Mouse (Mus musculus) left cerebral cortex, postnatal 4 days (tissue): ENCODE measurements around the gene Snrpb. TPM values are rescaled to one million over a fixed set of nuclear protein-coding genes. Genes with fewer than 3 reads are reported as not detected.
A peak's percentile ranks its signal among the peaks of the same experiment; 100 is the strongest.

Source experiments
- DNase-seq: peaks from one replicate; pipeline ENCODE4 v3.0.0-alpha.2; 2022
- intact Hi-C: fragments of 180-260 bp; cut with DNase I; formaldehyde crosslinking; loops from one replicate; pipeline ENCODE4 v1.15.1; 2025
- total RNA-seq, 2 experiments: library from RNA; stranded (reverse); gene quantifications; 2 replicates each; pipeline ENCODE4 v1.2.3; 2021

Gene Snrpb
- total RNA-seq, result 100 to 1,000 TPM; 131 to 148 TPM

DNA sequence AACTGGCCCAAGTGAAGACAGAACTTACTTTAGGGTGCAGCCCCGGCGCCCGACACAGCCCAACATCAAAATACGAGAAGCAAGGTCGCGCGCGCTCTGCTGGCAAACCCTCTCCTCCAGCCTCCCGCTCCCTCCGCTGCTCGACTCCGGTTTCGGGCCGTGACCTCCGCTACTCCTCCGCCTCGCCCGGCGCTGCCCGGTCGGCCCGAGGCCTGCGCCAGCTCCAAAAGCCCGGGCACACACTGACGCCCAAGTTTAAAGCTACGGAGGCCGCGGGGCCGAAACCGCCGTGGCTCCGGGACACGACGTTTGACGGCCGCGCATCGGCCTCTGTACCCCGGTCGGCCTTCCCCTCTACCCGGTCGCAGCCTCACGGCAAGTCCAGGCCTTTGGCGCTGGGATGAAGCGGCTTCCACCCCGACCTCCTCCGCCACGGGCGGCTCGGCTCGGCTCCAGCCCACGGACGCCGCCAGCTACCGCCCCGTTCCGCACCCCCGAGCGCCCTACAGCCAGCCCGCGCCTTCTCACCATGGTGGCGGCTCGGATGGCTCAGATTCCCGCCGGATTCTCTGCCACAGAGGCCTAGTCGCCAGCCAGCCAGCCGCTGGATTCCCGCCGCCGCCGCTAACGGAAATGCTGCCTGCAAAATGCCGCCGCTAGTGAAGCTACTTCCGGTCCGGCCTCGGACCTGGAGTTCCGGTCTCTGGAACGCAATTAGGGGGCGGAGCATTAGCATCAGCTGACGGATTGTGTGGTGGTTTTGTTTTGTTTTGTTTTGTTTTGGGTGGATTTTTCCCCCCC, at the start of gene Snrpb:
Snrpb (minus strand) TSS at position 698 of the 801 bp plus-strand sequence.
- DNase-seq, result peak; percentile 92
- intact Hi-C loops, result no loop called here

DNA sequence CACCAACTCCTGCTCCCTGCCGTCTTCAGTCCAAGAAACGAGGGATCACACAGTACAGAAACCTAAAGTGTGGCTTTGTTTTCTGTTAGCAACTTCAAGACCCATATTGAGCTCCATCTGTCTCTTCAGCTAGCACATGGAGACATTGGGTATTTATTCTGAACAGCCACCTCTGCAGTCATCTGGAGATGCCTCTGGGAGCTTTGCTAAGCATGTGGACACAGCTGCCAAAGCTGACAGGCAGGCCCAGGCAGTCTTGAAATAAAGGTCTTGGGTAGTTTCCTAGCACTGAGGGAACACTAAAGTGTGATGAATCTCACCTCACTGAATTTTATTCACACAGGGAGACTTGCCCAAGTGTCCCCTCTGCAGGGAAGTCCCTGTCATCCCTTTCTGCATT, 32.4 kb upstream of the Snrpb start:
- DNase-seq, result no peak
- intact Hi-C loops, result no loop called here

DNA sequence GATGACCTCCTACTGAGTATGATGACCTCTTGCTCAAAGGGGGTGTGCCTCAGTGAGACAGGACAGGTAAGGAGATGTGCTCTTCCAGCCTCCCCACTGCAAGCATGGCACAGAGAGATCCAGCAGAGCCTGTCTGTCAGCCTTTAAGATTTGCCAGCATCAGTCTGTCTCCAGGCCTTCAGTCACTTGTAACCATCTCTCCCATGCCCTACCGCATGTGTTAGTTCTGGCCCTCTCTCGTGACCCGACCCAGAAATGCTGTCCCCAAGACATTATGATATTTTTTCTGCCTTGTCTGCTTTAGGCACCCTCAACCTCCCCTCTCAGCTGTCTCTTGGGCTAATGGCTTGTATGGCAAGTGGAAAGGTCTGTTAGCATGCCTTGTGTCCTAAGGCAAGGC, 30.4 kb upstream of the Snrpb start:
- intact Hi-C loops, result no loop called here
- no peak for DNase-seq

DNA sequence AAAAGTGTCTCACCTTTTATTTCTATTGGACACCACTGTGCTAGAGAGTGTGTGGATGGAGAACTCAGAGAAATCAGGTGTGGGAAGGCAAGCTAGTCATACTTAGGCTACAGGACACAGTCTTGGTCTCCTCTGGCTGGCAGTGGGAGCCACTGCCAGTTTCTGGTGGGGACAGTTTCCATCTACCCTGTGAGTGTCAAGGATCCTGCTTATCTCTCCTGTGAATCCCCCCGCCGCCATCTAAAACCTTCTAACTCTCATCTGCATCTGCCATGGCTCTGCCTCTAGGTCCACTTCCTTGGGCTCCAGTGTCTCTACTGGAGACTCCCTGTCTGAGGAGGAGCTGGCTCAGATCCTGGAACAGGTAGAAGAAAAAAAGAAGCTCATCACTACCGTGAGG, 28.8 kb upstream of the Snrpb start:
- intact Hi-C loops, result no loop called here
- DNase-seq, result peak; percentile 9

DNA sequence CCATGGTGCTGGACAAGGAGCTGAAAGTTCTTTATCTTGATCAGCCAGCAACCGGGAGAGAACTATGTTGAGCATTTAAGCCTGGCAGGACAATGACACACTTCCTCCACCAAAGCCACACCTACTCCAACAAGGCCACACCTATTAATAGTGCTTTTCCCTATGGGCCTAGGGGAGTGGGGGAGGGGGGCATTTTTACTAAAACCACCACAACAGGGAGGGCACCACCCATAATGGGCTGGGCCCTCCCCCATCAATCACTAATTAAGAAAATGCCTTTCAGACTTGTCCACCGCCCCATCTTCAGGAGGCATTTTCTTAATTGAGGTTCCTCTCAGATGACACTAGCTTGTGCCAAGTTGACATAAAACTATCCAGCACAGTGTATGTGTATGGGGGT, 28.2 kb upstream of the Snrpb start:
- no peak for DNase-seq

DNA sequence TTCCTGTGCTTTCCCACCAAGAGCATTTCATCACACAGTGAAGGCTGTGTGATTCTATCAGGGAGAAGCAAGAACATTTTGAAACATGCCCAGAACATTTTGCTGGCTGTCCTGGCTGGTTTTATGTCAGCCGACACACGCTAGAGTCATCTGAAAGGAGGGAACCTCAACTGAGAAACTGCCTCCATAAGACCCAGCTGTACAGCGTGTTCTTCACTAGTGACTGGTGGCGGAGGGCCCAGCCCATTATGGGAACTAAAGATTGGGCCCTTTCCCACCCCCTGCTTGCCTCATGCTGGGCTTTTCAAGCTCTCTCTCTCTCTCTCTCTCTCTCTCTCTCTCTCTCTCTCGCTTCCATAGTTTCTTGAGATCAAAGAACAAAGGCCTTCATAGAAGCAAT, 21.8 kb upstream of the Snrpb start:
- no peak for DNase-seq
- intact Hi-C loops, result no loop called here

More for the DNA sequence above, 28.2 kb upstream of the Snrpb start:
- intact Hi-C loops, result no loop called here

DNA sequence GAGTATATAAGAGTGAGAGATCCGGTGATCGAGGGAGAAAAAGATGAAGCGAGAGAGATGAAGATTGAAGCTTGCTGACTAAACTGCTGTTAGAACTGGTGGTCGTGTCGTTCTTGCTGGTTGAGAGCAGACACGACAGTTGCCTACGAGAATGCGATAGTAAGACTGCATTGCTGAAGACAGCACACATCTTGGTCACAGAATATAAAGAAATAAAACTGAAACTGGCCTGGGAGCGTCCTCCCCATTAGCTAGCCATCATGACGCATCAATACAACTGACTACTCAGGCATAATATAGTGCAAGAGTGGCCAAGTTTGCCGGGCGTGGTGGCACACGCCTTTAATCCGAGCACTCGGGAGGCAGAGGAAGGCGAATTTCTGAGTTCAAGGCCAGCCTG, 15.7 kb upstream of the Snrpb start, which contains the start of gene Tmc2:
Tmc2 (plus strand) TSS at position 301 of the 400 bp plus-strand sequence.
- no peak for DNase-seq
- intact Hi-C loops, result no loop called here

DNA sequence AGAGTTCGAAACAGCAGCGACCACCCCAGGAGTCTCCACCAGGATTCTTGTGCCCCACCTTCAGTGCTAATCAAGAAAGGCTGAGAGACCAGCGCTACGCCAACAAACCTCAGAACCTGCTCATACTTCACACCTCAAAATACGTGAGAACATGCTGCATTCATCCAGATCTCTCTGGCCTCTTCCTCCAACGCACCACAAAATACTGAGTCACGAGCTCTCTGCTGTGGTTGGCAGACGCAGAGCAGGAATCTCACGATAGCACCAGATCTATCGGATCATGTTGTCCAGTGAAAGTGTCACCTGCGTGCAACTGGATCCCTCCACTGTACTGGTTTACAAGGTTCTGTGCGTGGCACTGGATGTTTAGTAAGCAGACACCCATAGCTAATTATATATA, 9.2 kb upstream of the Snrpb start:
- no peak for DNase-seq

DNA sequence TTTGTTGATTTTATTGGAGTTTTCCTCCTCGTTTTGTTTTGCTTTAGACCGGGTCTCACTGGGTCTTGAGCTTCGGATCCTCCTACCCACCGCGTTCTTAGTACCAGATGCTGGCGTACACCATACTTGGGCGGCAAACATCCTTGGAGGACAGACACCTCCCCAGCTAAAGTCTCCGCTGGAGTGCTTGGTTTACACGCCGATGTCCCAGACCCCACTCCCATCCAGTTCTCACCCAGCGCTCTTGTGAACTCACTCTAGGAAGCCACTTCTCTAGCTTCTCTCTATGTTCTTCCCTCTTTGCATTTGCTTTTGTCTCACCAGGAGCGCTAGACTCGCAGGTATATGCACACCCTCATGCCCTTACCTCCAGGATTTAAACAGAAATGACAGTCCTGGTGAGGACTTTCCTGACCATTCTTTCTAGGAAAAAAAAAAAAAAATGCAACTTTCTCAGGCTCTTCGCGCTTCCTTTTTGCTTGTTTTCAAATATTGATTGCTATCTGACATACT, 360 bp upstream of the Snrpb start:
- no peak for DNase-seq
- intact Hi-C loops, result loop anchor here (5.0 kb wide), 1 partner anchor 68 kb away; no protein-coding TSS in a partner anchor

More for the DNA sequence above, 9.2 kb upstream of the Snrpb start:
- intact Hi-C loops, result no loop called here

DNA sequence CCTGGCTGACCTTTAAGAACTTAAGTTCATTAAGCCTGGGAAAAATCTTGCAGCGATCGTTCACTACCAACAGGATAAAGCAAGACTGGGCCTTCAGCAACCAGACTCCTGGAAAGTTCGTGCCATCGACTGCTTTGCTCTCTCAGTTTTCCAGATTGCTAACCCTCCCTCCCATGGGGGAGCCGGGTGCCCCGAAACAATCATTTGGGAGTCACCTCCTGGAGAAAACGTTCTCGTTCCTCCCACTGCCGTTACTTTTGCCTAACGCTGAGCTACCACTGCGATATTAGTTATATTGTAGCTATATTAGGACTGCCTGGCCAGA, 860 bp downstream of the Snrpb start:
- DNase-seq, result peak; percentile 16
- intact Hi-C loops, result no loop called here

DNA sequence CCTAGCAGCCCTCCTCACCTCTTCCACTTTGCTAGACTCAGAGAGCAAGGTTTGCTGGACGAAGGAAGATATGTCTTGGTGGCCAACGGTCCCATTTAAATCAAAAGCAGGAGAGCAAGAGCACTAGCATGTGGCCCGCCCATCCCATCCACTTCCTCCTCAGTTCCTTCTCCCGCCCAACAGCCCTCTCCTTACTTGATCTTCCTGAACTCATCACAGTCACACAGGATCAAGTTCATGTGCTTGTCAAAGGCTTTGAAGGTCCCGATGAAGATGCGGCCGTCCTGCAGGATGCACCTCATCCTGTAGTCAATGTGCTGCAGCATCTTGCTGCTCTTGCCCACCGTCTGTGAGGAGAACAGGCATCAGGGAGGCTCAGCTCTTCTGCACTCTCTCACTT, 2.4 kb downstream of the Snrpb start:
- DNase-seq, result no peak
- intact Hi-C loops, result no loop called here

DNA sequence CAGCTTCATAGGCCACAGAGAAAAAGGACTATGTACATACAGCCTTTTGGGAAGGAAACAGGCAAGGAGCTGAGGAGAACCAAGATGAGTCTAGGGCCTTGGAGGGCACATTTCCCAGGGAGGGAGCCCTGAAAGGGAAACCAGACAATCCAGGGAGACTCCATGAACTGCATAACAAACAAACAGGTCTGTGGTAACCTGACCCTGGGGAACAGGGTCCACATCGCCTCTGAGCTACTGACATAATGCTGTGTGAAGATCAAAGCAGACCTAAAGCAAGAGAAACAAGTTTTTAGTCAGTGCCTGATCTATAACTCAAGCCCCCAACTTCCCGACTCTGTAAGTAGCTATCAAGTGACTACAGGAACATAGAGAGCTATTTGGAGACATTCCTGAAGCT, 7.5 kb downstream of the Snrpb start:
- intact Hi-C loops, result no loop called here
- no peak for DNase-seq

DNA sequence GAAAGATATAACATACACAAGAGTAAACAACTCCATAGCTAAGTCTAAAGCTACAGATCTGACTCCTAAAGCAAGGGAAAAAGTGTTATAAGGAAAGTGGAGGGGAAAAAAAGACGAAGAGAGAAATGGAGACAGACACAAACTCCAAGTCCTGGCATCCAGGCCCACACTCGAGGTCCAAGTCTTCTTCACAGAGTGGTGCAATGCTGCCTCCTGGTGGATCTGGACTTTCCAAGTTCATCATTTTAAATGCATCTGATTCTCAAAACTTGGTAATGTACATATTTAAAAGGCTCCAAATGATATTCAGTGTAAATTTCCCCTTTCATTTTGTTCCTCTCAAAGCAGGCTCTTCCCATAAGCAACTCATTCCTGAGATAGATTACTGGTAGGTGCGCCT, 11.3 kb downstream of the Snrpb start:
- DNase-seq, result peak; percentile 76
- intact Hi-C loops, result loop anchor here (5.0 kb wide), 1 partner anchor 101 kb away; no protein-coding TSS in a partner anchor

DNA sequence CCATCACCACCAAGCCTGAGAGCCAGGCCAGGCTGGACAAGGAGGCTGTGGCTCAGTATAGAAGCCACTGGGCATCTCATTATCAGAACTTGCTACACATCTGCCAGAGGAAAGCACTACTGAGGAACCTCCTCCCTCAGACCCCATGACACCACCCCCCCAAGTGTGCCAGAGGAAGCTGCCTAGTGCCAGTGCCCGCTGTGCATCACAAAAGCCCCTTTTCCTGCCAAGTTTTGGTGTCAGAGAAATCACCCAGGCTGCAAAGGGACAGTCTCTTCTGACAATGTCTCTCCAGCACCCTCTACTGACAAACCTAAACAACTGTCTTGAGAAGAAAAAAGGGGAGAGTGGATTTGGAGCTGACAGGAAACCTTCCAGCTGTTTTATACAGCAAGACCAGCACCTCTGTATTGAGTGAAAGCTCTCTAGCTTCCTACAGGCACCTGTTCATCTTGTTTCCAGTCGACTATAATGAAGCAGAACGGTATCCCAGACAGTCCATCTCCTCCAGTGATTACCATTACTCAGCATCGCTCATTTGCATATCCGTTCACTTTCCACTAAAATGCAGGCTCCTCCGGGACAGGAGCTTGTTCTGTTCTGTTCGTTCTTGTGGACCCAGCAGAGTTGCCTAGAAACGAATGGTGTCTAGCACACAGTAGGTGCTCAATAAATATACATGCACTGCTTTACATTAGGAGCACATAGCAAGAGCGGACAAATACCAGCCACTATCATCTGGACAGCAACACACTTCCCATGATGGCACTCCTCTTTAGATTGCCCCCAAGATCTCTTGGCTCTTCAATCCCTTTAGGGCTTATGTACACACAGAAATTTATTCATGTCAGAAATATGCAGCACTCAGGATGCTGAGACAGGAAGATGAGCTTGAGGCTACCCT, 12.6 kb downstream of the Snrpb start:
- peak; percentile 86 for DNase-seq
- intact Hi-C loops, result loop anchor here (5.0 kb wide), 1 partner anchor 99 kb away; no protein-coding TSS in a partner anchor

DNA sequence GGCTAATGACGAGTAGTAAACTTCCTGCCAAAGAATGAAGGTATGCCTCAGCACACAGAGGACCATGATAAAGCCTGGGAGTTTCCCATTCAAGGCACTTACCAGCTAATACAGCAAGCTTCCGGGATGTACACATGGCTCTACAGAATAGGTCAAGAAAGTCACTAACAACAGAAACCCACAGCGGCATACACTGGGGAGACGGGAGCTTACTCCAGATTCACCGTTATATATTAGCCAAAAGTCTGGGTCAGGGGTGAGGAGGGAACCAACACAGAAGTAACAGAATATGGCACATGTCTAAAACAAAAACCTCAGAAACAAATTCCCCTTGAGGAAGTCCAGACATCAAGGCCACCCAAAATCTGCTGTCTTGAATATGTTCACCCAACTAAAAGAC, 16.5 kb downstream of the Snrpb start:
- intact Hi-C loops, result no loop called here
- no peak for DNase-seq

DNA sequence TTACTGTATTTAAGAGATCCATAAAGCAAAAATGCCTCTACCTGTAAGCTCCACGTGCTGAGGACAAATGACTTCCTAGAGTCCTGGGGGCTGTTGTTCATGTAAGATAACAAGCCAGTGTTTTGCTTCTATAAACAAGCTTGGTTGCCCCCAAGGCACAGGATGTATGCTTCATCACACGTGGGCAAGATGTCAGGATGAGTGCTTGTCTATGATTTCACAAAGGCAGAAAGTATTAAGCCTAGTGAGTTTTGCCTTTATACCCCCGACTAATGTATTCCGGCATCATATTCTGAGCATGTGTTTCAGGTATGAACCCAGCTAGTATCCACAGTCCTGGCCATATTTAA, 21.1 kb downstream of the Snrpb start:
- intact Hi-C loops, result no loop called here
- no peak for DNase-seq

DNA sequence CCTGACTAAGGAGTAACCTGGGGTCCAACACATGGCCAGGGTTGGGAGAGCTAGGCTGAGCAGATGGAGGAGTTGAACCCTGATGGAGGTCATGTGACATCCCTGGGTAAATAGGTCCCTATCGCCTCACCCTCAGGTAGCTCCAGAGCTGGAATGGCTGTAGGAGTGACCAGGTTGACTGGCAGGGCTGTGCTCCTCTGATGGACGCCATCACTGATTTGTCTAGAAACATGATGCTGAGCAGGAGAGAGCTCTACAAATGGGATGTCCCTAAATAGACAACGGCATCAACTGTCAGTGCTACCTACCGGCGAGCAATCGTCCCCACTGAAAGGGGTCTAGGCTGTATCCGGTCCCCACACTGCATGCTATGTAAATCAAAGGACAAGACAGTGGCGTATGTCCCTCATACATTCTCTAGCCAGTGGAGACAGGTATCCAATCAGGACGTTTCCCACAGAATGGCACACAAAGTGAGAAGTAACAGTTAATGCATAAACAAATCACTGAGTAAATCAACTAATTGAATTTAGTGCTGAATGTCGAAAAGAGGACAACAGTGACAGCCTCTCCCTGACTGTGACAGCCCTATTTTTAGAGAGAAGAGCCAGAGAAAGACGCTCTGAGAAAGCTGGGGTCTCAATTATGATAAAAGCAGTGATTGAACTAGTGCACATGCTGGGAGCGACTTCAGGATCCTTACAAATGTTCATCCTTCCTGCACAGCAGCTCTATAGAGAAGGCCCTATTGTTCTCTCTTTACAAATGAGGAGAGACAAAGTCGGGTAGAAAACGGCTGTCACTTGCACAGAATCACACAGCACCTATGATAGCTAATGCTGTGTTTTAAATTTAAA, 21.7 kb downstream of the Snrpb start:
- DNase-seq, result no peak
- intact Hi-C loops, result no loop called here

DNA sequence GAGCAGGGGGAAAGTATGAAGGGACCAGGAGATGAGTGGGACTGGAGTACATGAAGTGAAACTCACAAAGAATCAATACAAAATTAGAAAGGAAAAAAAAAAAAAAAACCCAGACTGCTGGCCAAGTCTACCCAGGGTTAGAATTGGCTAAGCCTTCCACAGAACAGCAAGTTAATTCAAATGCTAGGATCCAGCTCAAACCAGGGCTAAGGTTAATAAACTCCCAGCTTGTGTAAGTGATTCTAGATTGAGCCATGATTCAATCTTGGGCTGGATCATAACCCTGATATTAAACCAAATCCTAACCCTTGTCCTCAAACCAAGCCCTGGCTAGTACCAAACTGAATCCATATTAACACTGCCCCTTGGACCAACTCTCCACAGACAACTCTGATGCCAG, 23.4 kb downstream of the Snrpb start:
- no peak for DNase-seq
- intact Hi-C loops, result no loop called here

DNA sequence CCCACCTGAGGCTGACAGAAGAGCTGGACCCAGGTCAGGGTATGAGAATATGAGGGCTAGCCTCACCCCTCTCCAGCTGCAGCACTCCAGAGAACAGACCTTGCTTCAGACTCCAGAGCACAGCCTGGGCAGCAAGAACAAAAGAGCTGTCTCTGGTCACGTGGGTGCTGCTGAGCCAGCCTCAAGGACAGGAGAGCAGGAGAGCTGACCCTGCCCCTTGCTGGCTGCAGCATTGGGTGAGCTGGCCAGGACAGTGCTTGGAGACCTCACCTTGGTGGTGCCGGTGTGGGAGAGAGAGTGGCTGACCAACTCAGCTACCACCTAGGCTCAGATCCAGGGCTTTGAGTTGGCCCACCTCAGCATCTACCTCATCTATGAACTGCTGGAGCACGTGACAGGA, 24.0 kb downstream of the Snrpb start:
- DNase-seq, result no peak
- intact Hi-C loops, result no loop called here

DNA sequence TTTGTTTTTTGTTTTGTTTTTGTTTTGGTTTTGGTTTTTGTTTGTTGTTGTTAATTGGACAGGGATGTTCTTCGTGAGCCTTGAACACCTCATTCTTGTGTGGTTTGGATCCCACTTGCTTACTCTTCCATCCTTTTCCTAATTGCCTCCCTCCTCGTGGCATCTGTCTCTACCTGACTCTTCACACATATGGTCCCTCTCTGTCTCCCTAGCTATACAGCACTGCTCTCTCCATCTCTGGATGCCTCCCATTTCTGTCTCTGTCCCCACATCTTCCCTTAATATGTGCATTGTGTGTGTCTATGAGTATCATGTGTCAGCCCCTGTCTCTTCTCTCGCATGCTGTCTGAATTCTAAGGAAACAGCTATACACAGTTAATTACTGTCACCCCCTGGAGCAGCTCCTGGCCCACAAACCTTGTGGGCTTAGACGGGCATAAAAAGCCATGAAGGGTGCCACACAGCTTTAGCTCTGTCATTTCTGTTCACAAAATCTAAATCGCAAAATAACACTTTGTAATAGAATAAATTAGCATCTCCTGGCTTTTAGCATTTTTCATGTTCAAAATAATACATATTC, 33.0 kb downstream of the Snrpb start:
- intact Hi-C loops, result no loop called here
- DNase-seq, result no peak
